Mouse (Mus musculus): ENCODE data around the gene 4930451I11Rik. TPM values are rescaled to one million over a fixed set of nuclear protein-coding genes. Genes with fewer than 3 reads are reported as not detected.

The 4930451I11Rik gene
- polyA plus RNA-seq, 1 experiment from 2014 or later = not detected

DNA sequence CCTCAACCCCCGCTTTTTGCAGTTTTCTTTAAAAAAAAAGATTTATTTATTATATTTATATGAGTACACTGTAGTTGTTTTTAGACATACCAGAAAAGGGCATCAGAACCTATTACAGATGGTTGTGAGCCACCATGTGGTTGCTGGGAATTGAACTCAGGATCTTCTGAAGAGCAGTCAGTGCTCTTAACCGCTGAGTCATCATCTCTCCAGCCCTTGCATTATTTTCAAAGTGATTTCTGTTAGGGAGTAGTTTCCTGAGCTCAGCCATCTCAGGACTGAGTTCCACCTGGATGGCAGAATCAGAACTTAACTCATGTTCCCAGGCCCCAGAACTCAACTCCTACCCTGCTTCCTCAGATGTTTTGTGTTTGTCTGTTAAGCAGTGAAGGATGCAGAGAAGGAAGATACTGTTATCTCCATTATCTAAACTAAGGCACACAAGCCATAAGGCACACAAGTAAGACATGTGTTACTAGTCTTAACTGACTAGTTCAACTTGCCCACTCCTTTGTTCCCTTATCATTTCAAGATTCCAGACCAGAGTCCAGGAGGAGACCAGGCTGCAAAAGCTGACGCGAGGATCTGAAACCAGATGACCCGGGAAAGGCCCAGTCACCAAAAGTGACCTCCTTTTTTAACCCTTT lies 21.6 kb downstream of the 4930451I11Rik start:
- no peaks in the 10 kb centered on the region for H3K27me3 ChIP-seq
- peak overlapping the region; percentile 77 for H3K4me3 ChIP-seq (replicated peaks)
- ATAC-seq (ENCODE audit: insufficient number of reproducible peaks, low FRiP score, low TSS enrichment, low read depth) = no peak
- H3K9me3 ChIP-seq (replicated peaks) = no peaks in the 10 kb centered on the region
- peak overlapping the region; percentile 81; the same call in 1 of the 2 replicates for H3K27ac ChIP-seq (replicated peaks)
- peak overlapping the region; percentile 80 for H3K4me2 ChIP-seq (replicated peaks)
- peaks cover 22% of the 10 kb centered on the region for H3K4me1 ChIP-seq
- no peak overlapping the region for H3K9ac ChIP-seq
- H3K36me3 ChIP-seq = no peaks in the 10 kb centered on the region
- 53% methylated on average over 5 of the region's 5 CpGs for WGBS

DNA sequence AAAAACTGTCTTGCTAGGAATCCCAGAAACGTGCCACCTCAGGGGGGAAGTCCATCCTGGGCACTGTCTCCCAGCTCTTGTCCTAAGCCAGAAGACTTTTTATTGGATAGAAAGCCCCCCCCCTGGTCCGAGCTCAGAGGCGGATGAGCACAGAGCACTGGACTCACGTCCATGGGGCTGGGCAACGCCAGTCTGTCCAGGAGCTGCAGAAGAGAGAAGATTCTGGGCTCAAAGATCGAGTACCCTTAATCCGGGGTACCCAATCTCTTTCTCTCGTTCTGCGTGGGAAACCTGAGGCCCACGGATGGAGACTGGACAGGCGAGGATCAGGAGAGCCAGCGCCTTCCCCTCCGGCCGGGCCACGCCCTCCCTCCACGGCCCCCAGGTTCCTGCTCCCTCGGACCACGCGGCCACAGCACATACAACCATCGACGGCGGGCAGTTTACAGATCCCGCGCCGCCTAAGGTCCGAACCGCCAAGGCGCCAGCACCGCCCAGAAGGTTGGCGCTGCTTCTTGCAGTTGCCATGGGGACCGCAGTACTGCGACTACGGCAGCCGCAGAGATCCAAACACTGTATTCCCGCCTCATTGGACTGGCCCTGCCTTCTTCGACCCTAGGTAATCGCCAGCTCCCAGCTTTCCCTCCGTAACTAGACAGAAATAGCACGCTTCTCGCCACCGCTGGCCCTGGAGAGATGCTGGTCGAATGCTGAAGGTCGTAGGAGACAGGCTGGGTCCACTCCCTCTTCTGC lies 22.6 kb downstream of the 4930451I11Rik start:
- peak; percentile 89 for ATAC-seq (ENCODE audit: insufficient number of reproducible peaks, low FRiP score, low TSS enrichment, low read depth)
- Histone ChIP-seq H3K27me3 (no peaks in the 10 kb centered on the region), H3K4me1 (peaks cover 22% of the 10 kb centered on the region), H3K9ac (peak overlapping the region; percentile 81), H3K27ac (replicated peaks) (peak overlapping the region; percentile 81), H3K4me2 (replicated peaks) (peak overlapping the region; percentile 80), H3K9me3 (replicated peaks) (no peaks in the 10 kb centered on the region), H3K36me3 (no peaks in the 10 kb centered on the region), H3K4me3 (replicated peaks) (peak overlapping the region; percentile 77)
- WGBS = 1% methylated on average over 43 of the region's 43 CpGs

DNA sequence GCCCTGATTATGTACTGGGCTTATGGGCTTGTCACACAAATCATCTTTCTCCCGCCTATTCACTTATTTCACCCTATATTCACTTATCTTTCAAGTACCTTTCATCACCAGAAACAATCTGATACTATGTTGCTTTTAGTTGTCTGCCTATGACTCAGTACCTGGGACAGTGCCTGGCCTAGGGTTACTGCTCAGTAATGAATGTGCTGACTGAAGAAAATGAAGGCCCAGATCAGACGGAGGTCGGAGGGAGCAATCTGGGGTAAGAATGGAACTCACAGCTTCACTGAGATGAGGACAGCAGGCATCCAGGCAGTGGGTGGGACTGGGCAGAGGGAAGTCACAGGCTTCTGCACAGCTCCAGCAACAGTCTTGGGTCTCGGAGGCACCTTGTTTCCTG lies 24.0 kb downstream of the 4930451I11Rik start:
- WGBS = 66% methylated on average over 4 of the region's 4 CpGs
- Histone ChIP-seq H3K4me3 (replicated peaks) (peak overlapping the region; percentile 77), H3K4me1 (peaks cover 22% of the 10 kb centered on the region), H3K27ac (replicated peaks) (no peak overlapping the region), H3K4me2 (replicated peaks) (peak overlapping the region; percentile 80), H3K9ac (0 out of 2 replicates have a peak overlapping the region, but pooled peaks have one; percentile 81), H3K27me3 (no peaks in the 10 kb centered on the region), H3K36me3 (no peaks in the 10 kb centered on the region), H3K9me3 (replicated peaks) (no peaks in the 10 kb centered on the region)
- no peak for ATAC-seq (ENCODE audit: insufficient number of reproducible peaks, low FRiP score, low TSS enrichment, low read depth)

DNA sequence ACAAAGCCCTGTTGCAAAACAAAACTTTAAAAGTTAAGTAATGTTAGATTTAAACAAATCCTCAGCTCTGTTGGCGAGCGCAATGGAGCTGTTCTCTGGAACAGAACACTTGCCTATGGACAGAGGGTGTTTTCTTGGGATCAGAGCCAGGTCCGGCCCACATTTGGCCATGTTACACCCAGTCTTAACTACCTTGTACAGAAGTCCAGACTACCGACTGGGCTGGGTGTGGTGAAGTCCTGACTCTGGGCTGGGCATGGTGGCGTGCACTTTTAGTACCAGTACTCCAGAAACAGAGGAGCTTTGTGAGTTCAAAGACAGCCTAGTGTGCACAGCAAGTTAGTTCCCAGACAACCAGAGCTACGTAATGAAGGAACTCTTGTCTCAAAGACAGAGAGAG lies 24.5 kb downstream of the 4930451I11Rik start:
- H3K9me3 ChIP-seq (replicated peaks) = no peaks in the 10 kb centered on the region
- H3K4me1 ChIP-seq = peaks cover 22% of the 10 kb centered on the region
- WGBS = 79% methylated on average over 6 of the region's 6 CpGs
- no peak overlapping the region for H3K4me3 ChIP-seq (replicated peaks)
- no peak for ATAC-seq (ENCODE audit: insufficient number of reproducible peaks, low FRiP score, low TSS enrichment, low read depth)
- H3K4me2 ChIP-seq (replicated peaks) = no peak overlapping the region
- no peaks in the 10 kb centered on the region for H3K36me3 ChIP-seq
- no peak overlapping the region for H3K9ac ChIP-seq
- no peak overlapping the region for H3K27ac ChIP-seq (replicated peaks)
- H3K27me3 ChIP-seq = no peaks in the 10 kb centered on the region

DNA sequence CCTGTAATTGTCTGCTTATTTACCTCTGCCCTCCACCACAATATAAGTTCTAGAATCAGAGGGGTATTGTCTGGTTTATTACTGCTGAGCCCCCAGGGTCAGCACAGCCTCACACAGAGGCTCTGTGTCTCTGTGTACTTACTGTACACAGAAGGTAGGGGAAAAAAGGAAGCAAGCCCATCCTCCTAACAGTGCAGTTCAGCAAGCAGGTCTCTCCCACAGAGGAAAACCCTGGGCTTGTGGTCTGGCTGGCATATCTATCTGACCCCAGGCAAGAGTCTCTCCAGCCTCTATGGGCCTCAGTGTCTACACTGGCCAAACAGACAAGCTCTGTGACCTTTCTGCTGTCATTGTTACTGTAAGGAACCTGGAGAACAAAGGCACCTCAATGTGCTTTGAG lies 27.7 kb downstream of the 4930451I11Rik start:
- Histone ChIP-seq H3K27me3 (no peaks in the 10 kb centered on the region), H3K27ac (replicated peaks) (no peak overlapping the region; the same call in 1 of the 2 replicates), H3K36me3 (no peaks in the 10 kb centered on the region), H3K4me2 (replicated peaks) (no peak overlapping the region), H3K4me1 (peaks cover 33% of the 10 kb centered on the region), H3K4me3 (replicated peaks) (no peak overlapping the region), H3K9ac (no peak overlapping the region), H3K9me3 (replicated peaks) (no peaks in the 10 kb centered on the region)
- ATAC-seq (ENCODE audit: insufficient number of reproducible peaks, low FRiP score, low TSS enrichment, low read depth) = no peak

DNA sequence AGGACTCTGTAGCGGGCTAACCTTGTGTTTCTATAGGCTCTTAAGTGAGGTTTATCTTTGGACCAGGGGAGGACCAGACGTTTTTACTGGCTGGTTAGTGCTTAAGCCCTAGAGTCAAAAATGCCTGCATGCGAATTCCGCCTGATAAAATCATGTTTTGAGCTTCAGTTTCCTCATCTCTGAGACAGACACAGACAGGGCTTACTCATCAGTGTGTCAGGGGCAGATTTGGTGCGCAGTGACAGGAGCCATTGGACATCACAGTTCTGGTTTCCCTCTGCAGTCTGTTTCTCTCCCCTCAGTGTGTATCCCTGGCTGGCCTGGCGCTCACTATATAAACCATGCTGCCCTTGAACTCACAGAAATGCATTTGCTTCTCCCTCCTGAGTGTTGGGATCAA lies 28.3 kb downstream of the 4930451I11Rik start:
- no peak for ATAC-seq (ENCODE audit: insufficient number of reproducible peaks, low FRiP score, low TSS enrichment, low read depth)
- peaks cover 29% of the 10 kb centered on the region for H3K4me1 ChIP-seq
- no peaks in the 10 kb centered on the region for H3K36me3 ChIP-seq
- no peak overlapping the region; the same call in 1 of the 2 replicates for H3K27ac ChIP-seq (replicated peaks)
- H3K9me3 ChIP-seq (replicated peaks) = no peaks in the 10 kb centered on the region
- no peak overlapping the region for H3K9ac ChIP-seq
- 81% methylated on average over 6 of the region's 6 CpGs for WGBS
- no peak overlapping the region for H3K4me2 ChIP-seq (replicated peaks)
- no peak overlapping the region for H3K4me3 ChIP-seq (replicated peaks)
- H3K27me3 ChIP-seq = no peaks in the 10 kb centered on the region

DNA sequence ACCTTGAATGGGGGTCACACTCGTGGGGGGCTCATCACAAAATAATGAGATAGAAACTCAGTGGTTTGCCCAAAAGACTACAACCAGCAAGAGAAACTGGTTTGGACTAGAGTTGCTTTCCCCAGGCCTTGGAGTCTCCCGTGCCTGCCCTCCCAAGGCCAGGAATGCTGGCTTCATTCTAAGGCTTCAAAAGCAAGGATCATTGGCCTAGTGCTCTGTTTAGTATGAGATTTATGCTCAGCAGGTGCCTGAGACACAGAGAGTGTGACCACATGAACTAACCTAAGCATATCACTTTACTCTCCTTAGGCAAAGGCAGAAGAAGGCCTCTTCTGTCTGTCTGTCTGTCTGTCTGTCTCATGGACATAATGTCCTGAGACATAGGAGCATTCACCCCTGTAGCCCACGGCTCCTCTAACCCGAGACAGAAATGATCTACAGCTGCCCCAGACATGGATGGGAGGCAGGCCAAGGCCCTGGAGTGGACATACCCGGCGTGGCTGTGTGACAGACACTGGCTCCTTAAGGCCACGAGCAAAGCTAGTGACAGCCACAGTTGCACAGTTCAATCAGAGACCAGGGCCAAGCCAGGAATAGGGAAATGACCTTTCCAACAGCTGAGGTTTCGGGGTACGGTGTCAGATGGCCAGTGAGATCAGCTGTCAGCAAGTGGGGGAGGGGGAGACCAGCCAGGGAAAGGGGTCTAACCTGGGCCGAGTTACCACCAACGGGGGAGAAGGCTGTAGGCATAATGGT lies 29.1 kb downstream of the 4930451I11Rik start:
- Histone ChIP-seq H3K4me3 (replicated peaks) (no peak overlapping the region), H3K27me3 (no peaks in the 10 kb centered on the region), H3K4me1 (peaks cover 29% of the 10 kb centered on the region), H3K36me3 (peaks cover 3% of the 10 kb centered on the region; the same call in 1 of the 2 replicates), H3K9ac (no peak overlapping the region), H3K27ac (replicated peaks) (no peak overlapping the region), H3K9me3 (replicated peaks) (no peaks in the 10 kb centered on the region), H3K4me2 (replicated peaks) (no peak overlapping the region)
- ATAC-seq (ENCODE audit: insufficient number of reproducible peaks, low FRiP score, low TSS enrichment, low read depth) = no peak
- 76% methylated on average over 11 of the region's 11 CpGs for WGBS

DNA sequence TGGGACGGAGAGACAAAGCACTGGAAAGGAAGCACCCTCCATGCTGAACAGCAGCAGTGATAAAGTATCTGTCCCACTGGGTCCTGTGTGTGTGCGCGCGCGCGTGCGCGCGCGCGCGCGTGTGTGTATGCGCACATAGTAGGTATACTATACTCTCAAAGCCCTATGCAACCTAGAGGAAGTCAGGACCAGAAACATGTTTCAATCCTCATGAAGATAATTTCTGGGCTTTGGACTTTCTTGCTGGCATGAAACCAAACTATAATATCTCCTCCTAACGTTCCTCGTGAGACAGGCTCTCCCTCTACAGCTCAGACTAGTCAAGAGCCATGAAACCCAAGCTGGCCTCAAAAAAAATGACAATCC lies 30.4 kb downstream of the 4930451I11Rik start:
- peaks cover 15% of the 10 kb centered on the region for H3K36me3 ChIP-seq
- H3K27me3 ChIP-seq = no peaks in the 10 kb centered on the region
- no peaks in the 10 kb centered on the region for H3K9me3 ChIP-seq (replicated peaks)
- H3K9ac ChIP-seq = no peak overlapping the region
- H3K4me1 ChIP-seq = peaks cover 38% of the 10 kb centered on the region
- peak overlapping the region; percentile 99; the same call in 1 of the 2 replicates for H3K27ac ChIP-seq (replicated peaks)
- no peak overlapping the region for H3K4me3 ChIP-seq (replicated peaks)
- no peak for ATAC-seq (ENCODE audit: insufficient number of reproducible peaks, low FRiP score, low TSS enrichment, low read depth)
- 90% methylated on average over 16 of the region's 16 CpGs for WGBS
- no peak overlapping the region for H3K4me2 ChIP-seq (replicated peaks)

DNA sequence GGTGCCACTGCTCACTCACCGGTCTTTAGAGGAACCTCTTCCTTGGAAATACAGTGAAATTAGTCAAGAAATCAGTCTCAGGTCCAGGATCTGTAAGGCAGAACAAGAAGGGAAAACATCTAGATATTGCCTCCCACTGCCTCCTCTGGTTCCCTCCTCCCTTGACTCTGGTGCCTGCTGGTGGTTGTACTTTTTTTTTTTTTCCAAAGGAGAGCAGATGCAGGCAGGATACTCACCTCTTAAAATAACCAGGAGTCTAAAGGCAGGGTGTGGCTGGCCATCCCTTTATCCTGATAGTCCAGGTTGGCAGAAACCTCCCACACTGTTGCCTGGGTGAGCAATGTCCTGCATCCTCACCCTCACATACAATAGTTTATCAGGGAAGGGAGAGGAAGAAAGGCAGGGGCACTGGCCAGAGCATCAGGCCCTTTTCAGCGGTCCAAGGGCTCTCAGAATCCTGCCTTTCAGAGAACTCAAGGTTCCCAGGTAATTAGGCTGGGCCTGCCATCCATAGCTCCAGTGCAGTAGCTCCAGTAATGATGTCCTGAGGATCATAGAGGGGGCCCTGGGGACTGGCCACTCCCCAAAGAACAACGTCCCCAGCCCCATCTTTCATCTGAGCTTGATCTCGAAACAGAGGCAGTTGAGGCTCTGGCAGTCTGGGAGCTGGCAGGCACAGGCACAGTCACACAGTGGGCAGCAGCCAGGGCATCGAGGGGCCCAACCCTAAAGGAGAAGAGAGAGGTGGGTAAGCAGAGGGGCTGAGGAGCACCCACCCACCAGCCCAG lies 31.0 kb downstream of the 4930451I11Rik start:
- ATAC-seq (ENCODE audit: insufficient number of reproducible peaks, low FRiP score, low TSS enrichment, low read depth) = no peak

DNA sequence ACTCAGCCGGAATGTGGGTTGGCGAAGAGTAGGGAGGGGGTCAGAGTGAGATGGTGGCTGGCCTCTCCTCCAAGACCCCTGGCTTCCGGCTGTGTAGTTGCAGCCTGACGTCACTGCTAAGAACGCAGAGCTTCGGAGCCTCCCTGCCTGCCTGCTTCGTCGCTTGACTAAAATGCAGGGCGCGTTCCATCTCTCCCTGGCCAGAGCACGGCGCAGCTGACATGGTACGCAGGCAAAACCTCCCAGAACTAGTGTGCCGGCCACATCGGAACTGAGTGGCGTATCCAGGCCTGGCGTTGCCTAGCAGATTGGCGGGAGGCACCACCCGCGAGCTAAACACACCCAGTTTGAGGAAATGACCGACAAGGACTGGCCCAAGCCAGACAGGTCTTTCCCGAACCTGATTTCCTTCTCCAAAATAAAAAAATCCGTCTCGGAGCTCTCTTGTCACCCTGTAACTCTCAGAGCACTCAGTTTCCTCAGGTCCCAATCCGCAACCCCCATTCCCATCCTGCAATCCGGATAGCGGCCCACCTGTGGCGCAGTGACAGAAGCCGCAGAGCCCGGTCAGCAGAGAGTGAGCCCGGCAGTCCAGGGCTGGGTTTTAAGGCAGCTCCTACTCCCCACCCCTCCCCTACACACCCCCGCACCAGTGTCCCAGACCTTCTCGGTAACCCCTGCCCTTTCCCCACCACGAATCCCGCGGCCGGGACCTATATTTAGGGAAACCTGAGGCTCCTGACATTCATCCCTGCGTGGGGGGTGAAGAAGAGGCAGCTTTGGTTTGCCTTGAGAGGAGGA lies 31.8 kb downstream of the 4930451I11Rik start:
- Histone ChIP-seq H3K9me3 (replicated peaks) (no peaks in the 10 kb centered on the region), H3K36me3 (peaks cover 29% of the 10 kb centered on the region), H3K4me1 (peaks cover 38% of the 10 kb centered on the region), H3K4me2 (replicated peaks) (peak overlapping the region; percentile 82), H3K27ac (replicated peaks) (peak overlapping the region; percentile 99), H3K27me3 (no peaks in the 10 kb centered on the region), H3K4me3 (replicated peaks) (peak overlapping the region; percentile 87), H3K9ac (peak overlapping the region; percentile 76)
- WGBS = under 1% methylated on average over 37 of the region's 38 CpGs
- peak; percentile 89 for ATAC-seq (ENCODE audit: insufficient number of reproducible peaks, low FRiP score, low TSS enrichment, low read depth)

More for the DNA sequence above, 31.0 kb downstream of the 4930451I11Rik start:
- Histone ChIP-seq H3K36me3 (peaks cover 21% of the 10 kb centered on the region), H3K27ac (replicated peaks) (peak overlapping the region; percentile 99), H3K4me2 (replicated peaks) (peak overlapping the region; percentile 82), H3K9ac (peak overlapping the region; percentile 76), H3K9me3 (replicated peaks) (no peaks in the 10 kb centered on the region), H3K27me3 (no peaks in the 10 kb centered on the region), H3K4me1 (peaks cover 38% of the 10 kb centered on the region), H3K4me3 (replicated peaks) (peak overlapping the region; percentile 87)
- 50% methylated on average over 5 of the region's 5 CpGs for WGBS
